Mouse (Mus musculus): ENCODE results near the gene Cct7. TPM values are rescaled to one million over a fixed set of nuclear protein-coding genes. Genes with fewer than 3 reads are reported as not detected.
A peak's percentile ranks its signal among the peaks of the same experiment; 100 is the strongest.
"Not testable (repeated sequence)": the region's sequence is repeated elsewhere in the genome, so short reads cannot be mapped to it uniquely, and the experiment has no call there.

The Cct7 gene
- total RNA-seq (2021), result 100 to 1,000 TPM; 229 to 234 TPM
- long read RNA-seq, transcript Cct7-201 (12 exons, 2,441 nt), result major isoform, 363 of 375 reads
- long read RNA-seq, partial matches to known transcripts, result 7 of 375 reads
- long read RNA-seq, other reads (novel, unspliced or antisense), result 5 of 375 reads

DNA sequence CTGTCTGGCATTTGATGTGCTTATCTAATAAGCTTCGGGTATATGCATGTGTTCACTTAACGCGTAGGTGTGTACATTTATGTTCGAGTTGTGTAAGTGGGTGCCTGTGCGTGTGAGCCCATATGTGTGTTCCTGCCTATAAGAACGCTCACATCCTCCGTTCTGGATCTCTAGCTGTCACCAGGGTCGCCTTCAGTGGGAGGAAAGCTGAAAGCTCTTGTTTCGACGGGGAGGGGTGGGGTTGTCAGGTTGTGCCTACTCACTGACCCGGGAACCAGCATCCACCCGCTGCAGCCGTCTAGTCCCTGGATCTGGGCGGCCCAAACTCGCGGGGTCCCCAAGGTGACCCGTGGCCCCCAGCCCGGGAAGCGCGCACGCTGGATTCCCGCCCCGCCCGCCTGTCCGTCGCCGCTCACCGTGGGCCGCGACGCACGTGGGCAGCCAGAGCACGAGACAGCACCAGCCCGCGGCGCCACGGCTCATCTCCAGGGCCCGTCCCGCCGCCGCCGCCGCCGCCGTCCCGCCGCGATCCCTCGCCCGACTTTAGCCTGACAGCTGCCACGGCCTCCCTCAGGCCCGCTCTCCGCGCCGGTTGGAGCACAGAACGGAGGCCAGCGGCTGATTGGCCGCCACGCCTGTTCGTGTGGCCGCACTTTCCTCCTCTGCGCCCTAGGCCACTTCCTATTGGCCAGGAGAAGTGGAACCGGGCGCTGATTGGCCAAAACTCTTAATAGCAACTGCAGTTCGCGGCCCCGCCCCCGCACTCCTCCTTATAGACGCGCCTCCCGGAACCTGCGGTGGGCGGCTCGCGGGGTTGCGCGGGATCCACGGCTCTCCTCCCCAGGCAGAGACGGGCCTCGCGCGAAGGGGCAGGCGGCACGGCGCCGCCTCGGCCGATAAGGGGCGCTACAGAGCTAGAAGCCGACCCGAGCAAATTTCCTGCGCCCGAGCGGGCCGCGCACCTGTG is at the start of gene Cct7:
Cct7 (plus strand) TSS at position 818 of the 967 bp plus-strand sequence.
- DNase-seq (ENCODE audit: low spot score in 2 of 2), result peak; percentile 98 to 100

DNA sequence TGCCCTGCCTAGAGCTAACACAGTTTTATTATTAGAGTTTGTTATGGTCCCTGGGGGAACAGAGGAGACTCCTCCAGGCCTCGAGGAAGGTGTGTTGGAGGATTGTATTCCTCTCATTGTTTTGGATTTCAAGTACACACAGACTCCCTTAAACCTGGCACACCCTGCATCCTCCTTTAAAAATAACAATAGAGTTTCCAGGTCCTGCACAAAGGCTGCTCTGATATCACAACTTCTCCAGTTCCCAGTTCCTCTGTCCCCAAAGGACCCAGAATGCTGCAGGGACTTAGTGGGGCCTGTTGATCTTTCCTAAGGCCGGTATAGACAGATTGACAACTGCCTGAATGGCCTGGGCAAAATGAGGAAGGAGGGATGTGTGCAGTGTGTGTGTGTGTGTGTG is 48.7 kb upstream of the Cct7 start:
- DNase-seq (ENCODE audit: low spot score in 2 of 2), result no peak

DNA sequence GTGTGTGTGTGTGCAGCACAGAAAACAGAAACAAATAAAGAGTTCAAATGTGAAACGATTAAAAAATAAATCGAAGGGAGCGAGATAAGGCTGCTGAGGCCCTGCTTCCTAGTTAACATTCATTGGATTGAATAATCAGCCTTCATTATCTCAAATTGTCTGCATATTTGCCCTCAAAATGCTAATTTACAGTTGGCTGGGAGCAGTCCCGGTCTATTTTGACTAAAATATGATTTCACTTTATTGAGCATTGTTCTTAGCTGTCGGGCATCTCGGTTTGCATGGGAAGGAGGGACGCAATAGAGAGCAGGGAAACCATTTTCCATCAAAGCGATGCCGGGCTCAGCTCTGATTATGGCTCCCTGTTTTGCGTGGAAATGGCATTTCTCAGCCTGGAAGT is 48.3 kb upstream of the Cct7 start:
- no peak for DNase-seq (ENCODE audit: low spot score in 2 of 2)

DNA sequence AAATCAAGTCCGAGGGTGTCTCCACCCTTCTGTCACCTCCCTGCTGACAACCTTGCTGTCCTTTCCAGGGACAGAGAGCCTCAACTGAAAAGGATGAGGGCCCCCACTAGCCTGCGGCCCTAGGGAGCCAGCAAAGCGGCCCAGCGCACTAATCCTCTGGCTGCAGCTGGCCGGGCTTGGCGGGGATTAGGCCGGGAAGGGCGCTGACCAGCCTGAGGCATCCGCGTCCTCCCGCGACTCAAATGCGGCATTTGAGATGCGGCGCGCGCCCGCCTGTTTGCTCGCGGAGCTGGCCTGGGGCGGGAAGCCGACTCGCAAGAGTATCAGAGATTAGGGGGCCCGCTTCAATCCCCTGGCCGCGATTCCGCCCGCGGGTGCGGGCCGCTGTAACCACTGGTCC is 42.3 kb upstream of the Cct7 start:
- DNase-seq (ENCODE audit: low spot score in 2 of 2), result no peak

DNA sequence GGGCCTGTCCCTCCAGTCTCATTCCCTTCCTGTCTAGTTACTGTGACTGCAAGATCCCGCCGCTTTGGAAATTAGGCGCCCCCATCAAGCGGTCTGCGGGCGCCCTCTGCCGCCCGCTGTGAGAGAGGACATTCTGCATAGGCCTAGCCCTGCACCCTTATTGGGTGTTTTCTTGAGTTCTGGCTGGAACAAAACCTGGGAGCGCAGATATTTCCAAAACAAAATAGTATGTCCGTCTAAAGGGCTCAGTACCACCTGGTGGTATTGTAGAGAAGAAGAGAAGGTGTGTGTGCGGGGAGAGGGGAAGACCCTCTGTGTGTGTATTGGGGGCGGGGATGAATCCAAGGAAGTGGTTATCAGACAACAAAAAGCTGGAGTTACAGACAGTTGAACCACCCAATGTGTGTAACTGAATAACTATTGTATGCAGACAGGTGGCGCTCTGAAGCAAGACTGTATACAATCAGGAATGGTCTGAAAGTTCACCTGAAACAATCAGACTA is 40.5 kb upstream of the Cct7 start:
- DNase-seq (ENCODE audit: low spot score in 2 of 2), result peak; percentile 22 to 48

DNA sequence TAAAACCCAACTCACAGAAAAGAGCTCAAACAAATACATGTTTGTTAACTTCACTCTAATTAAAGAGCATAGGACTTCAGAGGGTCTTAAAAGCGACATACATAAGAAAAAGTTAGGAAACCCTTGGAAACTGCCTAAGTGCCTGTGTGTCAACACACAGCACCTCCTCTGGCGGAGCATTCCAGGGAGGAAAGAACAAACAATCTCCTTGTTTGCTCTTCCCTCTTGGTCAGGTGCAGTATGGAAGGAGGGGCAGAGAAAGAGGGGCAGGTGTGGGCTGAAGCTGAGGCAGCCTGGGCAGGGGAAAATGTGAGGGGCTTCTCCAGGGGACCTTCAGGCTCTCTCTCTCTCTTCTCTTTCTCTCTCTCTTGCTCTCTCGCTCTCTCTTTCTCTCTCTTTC is 35.5 kb upstream of the Cct7 start:
- DNase-seq (ENCODE audit: low spot score in 2 of 2), result no peak

DNA sequence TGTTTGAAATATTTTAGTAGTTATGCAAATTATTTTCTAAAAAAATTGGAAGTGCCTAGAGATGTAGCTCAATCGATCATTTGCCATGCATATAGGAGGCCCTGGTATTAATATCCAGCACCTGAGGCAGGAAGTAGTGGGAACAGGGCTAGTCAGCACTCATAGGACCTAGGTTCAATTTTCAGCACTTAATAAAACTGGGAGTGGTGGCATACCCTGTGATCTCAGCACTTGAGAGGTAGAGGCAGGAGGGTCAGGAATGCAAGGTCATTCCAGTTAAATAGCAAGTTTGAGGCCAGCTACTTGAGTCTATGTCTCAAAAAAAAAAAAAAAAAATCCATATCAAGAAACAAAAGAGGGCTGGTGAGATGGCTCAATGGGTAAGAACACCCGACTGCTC is 32.2 kb upstream of the Cct7 start:
- DNase-seq (ENCODE audit: low spot score in 2 of 2), result no peak

DNA sequence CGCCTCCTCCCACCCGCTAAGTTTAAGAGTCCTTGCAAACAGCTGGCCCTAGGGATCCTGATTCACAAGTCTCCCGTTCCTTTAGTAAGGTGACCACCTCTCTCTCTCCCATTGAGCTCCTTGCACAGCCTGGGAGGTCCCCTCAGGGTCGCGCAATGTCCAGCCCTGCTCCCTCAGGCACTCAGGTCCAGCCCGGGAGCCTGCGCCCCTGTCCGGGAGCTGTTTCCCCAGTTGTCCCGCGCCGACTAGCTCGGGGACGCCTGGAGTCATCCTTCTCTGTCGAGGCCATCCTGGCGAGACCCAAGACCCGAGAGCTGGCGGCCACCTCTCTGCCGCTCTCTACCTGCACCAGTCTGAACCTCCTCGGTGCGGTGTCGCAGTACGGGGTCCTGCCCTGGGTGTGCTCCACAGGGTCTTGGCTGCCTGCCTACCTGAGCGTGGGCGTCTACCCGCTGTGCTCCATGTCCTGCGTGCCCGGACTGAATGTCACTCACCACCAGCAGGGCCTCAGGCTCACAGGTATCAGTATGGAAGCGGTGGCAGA is 27.4 kb upstream of the Cct7 start, which contains the start of gene Noto:
Noto (plus strand) TSS at position 51 of the 544 bp plus-strand sequence.
- DNase-seq (ENCODE audit: low spot score in 2 of 2), result no peak

DNA sequence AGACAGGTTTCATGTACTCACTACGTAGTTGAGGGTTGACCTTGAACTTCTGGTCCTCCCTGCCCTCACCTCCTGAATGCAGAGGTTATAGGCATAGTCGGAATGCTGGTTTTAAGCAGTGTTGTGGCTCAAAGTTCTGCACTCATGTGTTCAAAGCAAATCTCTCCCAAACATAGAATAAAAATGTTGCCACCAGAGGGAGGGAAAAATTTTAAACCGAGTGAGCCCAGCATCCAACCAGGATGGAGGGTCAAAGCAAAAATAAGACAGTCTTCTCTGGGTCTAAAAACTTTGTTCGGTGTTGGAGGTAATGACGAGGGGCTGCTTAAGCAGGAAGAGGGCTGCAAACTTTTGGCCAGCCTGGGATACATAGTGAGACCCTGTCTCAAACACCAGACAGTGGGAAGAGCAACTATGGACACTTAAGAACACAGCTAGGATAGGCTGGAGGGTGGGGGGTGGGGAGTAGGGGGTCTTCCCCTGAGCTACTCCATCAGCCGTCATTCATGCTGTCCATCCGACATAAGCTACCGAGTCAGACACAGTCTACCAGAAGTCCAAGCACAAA is 20.0 kb upstream of the Cct7 start:
- DNase-seq (ENCODE audit: low spot score in 2 of 2), result no peak

DNA sequence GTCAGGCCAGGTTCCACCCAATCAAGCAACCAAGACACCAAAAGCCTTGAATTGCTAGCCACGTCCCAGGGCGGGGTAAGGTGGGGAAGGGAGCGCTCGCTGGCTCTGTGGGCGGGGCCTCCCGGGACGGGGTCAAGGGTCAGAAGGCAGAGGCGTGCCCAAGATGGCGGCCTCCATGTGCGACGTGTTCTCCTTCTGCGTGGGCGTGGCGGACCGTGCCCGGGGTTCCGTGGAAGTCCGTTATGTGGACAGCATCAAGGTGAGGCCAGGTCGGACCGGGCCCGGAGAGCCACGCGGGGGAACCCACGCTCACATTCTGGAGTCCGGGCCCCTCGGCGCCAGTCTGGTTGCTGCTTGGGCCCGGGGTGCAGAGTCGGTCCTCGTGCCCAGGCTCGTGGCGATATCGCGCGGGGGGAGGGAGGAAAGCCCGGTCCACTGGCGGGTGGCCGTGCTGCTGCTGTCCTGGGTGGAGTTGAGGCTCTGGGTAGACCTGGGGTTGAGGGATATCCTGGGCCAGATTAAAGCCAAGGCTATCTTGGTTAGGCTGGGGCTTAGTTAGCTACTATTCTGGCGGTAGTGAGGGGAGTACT is 19.4 kb upstream of the Cct7 start, which contains the start of gene Smyd5:
Smyd5 (plus strand) TSS at position 148 of the 590 bp plus-strand sequence.
- peak; percentile 68 to 81 for DNase-seq (ENCODE audit: low spot score in 2 of 2)

DNA sequence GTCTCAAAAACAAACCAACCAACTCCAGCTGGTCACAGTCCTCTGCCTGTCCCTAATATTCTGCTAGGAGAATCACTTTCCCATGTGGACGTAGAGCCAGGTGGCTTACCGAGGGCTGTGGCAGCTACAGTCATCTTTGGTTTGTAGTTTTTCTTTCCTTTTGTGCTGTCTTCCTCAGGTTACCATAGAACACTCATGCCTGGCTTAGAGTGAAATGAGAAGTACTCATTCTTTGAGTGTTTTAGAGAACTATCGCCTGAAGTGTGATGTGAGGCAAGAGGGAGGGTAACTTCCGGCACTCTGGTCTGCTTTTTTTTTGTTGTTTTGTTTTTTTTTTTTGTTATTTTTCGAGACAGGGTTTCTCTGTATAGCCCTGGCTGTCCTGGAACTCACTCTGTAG is 17.4 kb upstream of the Cct7 start:
- no peak for DNase-seq (ENCODE audit: low spot score in 2 of 2)

DNA sequence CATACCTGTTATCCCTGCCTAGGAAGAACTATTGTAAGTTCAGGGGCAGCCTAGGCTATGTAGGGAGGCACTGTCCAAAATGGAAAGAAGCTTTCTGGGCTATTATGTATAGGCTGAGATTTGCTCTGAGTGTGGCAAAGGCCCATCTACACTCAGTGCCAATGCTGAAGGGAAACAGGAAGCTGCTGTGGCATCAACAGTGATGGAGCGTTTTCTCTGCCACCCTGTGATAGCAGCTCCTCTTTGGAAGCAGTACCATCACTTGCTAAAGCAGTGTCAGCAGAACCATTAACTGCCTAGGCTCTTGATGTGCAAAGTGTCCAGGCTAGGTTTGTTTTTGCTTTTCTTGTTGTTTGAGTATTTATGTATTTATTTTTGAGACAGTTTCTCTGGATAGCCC is 15.1 kb upstream of the Cct7 start:
- no peak for DNase-seq (ENCODE audit: low spot score in 2 of 2)

DNA sequence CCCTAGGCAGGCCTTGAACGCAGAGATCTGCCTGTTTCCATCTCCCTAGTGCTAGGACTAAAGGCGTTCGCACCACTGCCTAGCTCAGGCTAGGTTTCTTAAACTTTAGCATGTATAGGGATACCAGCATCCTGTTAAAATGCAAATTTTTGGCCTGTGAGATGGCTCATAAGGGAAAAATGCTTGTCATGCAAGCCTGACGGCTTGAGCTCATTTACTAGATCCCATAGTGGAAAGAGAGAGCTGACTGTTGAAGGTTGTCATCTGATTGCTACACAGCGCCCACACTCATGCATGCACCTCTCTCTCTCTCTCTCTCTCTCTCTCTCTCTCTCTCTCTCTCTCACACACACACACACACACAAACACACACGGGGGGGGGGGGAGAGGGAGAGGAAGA is 14.7 kb upstream of the Cct7 start:
- DNase-seq (ENCODE audit: low spot score in 2 of 2), result no peak

DNA sequence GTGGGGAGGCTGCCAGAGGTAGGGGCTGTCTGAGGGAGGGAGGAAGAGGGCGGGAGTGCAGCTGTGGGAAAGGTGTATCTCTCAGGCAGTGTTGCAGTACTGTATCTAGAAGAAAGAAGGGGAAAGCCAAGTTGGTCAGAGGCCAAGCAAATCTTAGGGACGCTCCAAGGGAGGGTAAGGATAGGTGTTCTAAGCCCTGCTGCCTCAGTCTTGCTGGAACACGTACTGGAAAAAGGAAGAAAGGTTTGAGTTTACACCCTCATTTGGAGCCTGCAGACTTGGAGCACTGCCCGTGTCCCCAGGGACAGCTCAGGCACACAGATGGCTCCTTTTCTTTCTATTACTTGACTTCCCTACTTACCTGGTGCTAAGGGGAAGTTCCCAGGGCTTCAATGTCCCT is 10.2 kb upstream of the Cct7 start:
- no peak for DNase-seq (ENCODE audit: low spot score in 2 of 2)

DNA sequence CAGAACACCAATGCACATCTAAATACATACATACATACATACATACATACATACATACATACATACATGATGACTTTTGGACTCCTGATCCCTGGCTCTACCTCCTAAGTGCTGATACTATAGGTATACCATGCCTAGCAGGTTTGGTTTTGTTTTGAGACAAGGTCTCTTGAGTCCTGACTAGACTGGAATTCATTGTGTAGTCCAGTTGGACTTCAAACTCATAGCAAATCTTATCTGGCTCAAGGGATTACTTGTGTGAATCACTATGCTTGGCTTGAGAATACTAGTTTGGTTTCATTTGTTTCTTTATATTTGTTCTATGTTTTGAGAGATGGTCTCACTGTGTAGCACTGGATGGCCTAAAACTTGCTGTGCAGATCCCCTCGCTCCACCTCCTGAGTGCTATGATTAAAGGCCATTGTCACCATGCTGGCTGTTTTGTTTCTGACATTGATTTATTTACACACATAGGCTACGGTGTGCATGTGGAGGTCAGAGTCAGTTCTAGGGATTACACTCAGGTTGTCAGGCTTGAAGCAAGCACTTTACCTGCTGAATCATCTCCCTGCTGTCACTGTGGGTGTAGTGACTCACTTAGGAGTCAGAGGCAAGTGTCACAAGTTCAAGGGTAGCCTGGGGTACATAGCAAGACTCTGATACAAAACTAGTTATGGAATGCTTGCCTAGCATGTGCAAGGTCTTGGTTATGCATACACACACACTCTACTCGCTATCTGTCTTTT is 7.7 kb upstream of the Cct7 start:
- DNase-seq (ENCODE audit: low spot score in 2 of 2), result no peak

DNA sequence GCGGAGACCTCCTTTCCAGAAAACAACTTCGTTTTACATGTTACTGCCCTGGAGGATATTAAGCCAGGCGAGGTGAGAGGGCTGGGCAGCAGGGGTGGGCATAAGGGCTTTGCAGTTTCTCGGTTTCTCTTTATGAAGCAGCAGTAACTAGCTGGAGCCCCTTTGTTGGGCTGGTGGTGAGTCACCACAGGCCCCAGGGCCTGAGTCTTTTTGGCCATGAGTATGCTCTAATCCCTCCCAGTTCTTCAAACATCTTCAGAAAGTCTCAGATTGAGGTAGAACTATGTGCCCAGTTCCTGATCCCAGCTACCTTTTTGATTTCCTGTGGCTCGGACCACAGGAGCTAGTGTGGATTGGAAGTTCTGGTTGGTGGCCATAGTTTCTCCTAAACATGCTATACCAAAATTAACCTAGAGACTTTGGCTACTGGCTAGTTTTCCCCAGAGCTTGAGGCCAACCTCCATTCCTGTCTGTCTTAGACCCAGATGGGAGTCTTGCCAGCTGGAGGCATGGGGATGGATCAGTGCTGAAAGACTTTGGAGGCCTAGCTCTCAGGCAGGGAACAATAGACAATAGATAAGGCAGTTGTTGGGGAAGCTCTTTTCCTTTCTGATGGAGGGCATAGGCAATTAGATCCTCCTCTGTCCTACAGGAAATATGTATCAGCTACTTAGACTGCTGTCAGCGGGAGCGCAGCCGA is 6.9 kb upstream of the Cct7 start:
- no peak for DNase-seq (ENCODE audit: low spot score in 2 of 2)

DNA sequence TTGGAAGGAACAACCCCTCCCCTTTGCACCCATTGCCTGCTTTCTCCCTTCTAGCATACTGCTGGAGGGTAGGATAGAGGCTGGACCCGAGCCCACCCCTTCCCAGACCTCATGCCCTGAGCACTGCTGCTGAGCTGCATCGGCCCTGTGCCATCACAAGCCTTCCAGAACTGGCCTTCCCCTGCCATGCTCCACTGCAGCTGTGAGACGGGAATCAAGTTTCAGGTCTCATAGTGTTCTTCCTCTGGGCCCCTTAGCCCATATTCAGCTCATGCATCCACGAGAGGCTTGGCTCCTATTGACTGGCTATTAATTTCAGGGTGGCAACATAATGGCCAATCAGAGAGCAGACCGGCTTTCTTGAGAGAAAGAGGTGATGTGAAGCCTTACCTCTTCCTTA is 6.0 kb upstream of the Cct7 start:
- DNase-seq (ENCODE audit: low spot score in 2 of 2), result no peak

DNA sequence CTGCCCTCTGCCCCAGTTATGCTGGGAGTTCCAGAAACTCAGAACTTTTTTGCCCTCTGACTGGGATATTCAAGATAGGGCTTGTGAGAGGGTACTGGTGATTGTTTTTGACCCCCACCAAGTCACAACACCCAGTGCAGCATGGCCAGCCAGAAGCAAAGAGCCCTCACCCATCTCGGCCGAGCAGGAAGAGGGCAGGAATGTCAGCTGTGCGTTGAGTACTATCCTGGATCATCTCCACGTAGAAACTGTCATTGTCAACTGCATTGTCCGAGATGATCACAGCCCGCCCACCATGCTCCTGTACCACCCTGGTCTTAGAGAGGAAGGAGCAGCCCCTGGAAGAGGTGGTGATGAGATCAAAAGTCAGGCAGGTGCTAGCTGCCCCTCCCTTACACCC is 4.0 kb upstream of the Cct7 start:
- DNase-seq (ENCODE audit: low spot score in 2 of 2), result no peak

DNA sequence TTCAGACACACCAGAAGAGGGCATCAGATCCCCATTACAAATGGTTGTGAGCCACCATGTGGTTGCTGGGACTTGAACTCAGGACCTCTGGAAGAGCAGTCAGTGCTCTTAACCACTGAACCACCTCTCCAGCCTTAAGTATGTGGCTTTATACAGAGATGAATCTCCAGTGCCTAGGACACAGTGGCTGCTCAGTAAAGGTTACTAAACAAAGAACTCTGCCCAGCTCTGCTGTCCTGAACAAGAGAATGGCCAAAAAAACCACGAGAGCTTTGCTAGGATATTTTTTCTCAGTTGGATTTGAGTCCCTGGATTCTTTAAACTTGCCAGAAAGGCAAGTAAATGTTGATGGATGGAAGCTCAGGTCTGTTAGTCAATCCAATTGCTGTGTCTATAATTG is 1.2 kb upstream of the Cct7 start:
- DNase-seq (ENCODE audit: low spot score in 2 of 2), result not testable (repeated sequence)
